Mouse (Mus musculus): Measurements from ENCODE around the gene Ebf1. TPM values are rescaled to one million over a fixed set of nuclear protein-coding genes. Genes with fewer than 3 reads are reported as not detected.

Gene Ebf1
- total and polyA plus RNA-seq, 2 experiments from 2014 or later: 8.1 to 10.4 TPM

DNA sequence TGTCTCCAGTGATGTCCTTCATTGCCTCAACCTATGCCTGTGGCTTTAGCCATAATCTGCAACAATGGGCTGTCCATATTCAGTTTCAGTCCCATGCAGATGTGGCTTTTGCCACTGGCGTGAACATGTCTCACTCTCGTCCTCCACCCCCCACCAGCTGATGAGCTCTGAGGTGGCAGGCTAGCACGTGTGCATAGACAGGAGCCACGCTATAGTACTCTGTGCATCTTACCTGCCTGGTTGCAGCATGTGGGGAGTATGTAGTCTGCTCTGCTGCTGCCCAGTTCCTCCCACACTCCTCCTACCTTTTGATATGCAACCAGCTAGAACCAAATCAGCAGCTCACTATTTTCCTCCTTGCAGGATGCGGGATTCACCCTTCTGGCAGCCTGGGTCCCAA lies 408.9 kb downstream of the Ebf1 start:
- 84% methylated on average over 5 of the region's 5 CpGs for WGBS
- TF ChIP-seq EP300 (IDR thresholded peaks at IDR 0.05; ENCODE audit: low read depth) (no peak), CTCF (IDR thresholded peaks at IDR 0.05; ENCODE audit: low read depth) (no peak)
- no peaks in the 10 kb centered on the region for H3K27me3 ChIP-seq (ENCODE audit: control insufficient read depth, insufficient read depth, low read length)
- no peak for DNase-seq (ENCODE audit: low spot score)
- ATAC-seq (ENCODE audit: insufficient read depth, low read depth): no peak
- no peaks in the 10 kb centered on the region for H3K4me1 ChIP-seq (ENCODE audit: control insufficient read depth, insufficient read depth)
- H3K9ac ChIP-seq (replicated peaks; ENCODE audit: low read depth, low read length): no peak overlapping the region
- H3K27ac ChIP-seq (ENCODE audit: low read depth): no peak overlapping the region
- no peak overlapping the region for H3K4me2 ChIP-seq (ENCODE audit: low read depth, low read length)
- no peaks in the 10 kb centered on the region for H3K9me3 ChIP-seq (replicated peaks; ENCODE audit: control insufficient read depth, low read length)
- no peak overlapping the region for H3K4me3 ChIP-seq (ENCODE audit: low read depth, low read length)
- no peaks in the 10 kb centered on the region for H3K36me3 ChIP-seq (replicated peaks; ENCODE audit: control insufficient read depth, insufficient read depth, low read length)

DNA sequence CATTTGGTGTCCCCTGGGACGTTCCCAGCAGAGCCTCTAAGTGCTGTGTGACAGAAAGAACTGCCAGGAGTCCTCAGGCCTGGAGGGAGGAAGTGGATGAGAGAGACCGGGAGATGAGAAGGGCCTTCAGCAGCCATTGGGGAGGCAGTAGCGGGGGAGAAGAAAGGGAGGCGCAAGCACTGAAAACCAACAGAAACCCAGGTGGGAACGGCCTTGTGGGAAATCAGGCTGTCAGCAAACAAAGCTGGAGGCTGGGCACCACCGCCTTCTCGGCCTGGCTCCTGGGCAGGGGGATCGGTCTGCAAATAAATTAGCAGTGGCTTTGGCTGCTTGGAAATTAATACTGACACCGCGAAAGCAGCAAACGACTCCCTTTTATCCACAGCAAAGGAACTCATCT lies 409.6 kb downstream of the Ebf1 start:
- H3K27ac ChIP-seq (ENCODE audit: low read depth): no peak overlapping the region
- H3K36me3 ChIP-seq (replicated peaks; ENCODE audit: control insufficient read depth, insufficient read depth, low read length): no peaks in the 10 kb centered on the region
- TF ChIP-seq EP300 (IDR thresholded peaks at IDR 0.05; ENCODE audit: low read depth) (no peak), CTCF (IDR thresholded peaks at IDR 0.05; ENCODE audit: low read depth) (no peak)
- H3K9ac ChIP-seq (replicated peaks; ENCODE audit: low read depth, low read length): no peak overlapping the region
- no peak for ATAC-seq (ENCODE audit: insufficient read depth, low read depth)
- H3K4me2 ChIP-seq (ENCODE audit: low read depth, low read length): no peak overlapping the region
- H3K27me3 ChIP-seq (ENCODE audit: control insufficient read depth, insufficient read depth, low read length): no peaks in the 10 kb centered on the region
- H3K4me1 ChIP-seq (ENCODE audit: control insufficient read depth, insufficient read depth): no peaks in the 10 kb centered on the region
- DNase-seq (ENCODE audit: low spot score): no peak
- H3K9me3 ChIP-seq (replicated peaks; ENCODE audit: control insufficient read depth, low read length): no peaks in the 10 kb centered on the region
- H3K4me3 ChIP-seq (ENCODE audit: low read depth, low read length): no peak overlapping the region
- 25% methylated on average over 11 of the region's 11 CpGs for WGBS

GRCm38 (mm10) chr11:45027076-45027475 lies 410.0 kb downstream of the Ebf1 start:
- WGBS: 58% methylated on average over 7 of the region's 7 CpGs
- no peak overlapping the region for H3K4me3 ChIP-seq (ENCODE audit: low read depth, low read length)
- H3K4me2 ChIP-seq (ENCODE audit: low read depth, low read length): no peak overlapping the region
- H3K9ac ChIP-seq (replicated peaks; ENCODE audit: low read depth, low read length): no peak overlapping the region
- DNase-seq (ENCODE audit: low spot score): no peak
- no peak for ATAC-seq (ENCODE audit: insufficient read depth, low read depth)
- H3K27me3 ChIP-seq (ENCODE audit: control insufficient read depth, insufficient read depth, low read length): no peaks in the 10 kb centered on the region
- H3K27ac ChIP-seq (ENCODE audit: low read depth): no peak overlapping the region
- H3K36me3 ChIP-seq (replicated peaks; ENCODE audit: control insufficient read depth, insufficient read depth, low read length): no peaks in the 10 kb centered on the region
- H3K4me1 ChIP-seq (ENCODE audit: control insufficient read depth, insufficient read depth): no peaks in the 10 kb centered on the region
- TF ChIP-seq EP300 (IDR thresholded peaks at IDR 0.05; ENCODE audit: low read depth) (no peak), CTCF (IDR thresholded peaks at IDR 0.05; ENCODE audit: low read depth) (no peak)
- H3K9me3 ChIP-seq (replicated peaks; ENCODE audit: control insufficient read depth, low read length): no peaks in the 10 kb centered on the region

GRCm38 (mm10) chr11:45055744-45056610 lies 438.9 kb downstream of the Ebf1 start:
- TF ChIP-seq EP300 (IDR thresholded peaks at IDR 0.05; ENCODE audit: low read depth): no peak
- WGBS: 83% methylated on average over 7 of the region's 7 CpGs

More at GRCm38 (mm10) chr11:45055744-45056610, 438.9 kb downstream of the Ebf1 start:
- Histone ChIP-seq H3K4me1 (ENCODE audit: control insufficient read depth, insufficient read depth) (no peaks in the 10 kb centered on the region), H3K36me3 (replicated peaks; ENCODE audit: control insufficient read depth, insufficient read depth, low read length) (no peaks in the 10 kb centered on the region), H3K27ac (ENCODE audit: low read depth) (no peak overlapping the region), H3K27me3 (ENCODE audit: control insufficient read depth, insufficient read depth, low read length) (no peaks in the 10 kb centered on the region), H3K4me2 (ENCODE audit: low read depth, low read length) (no peak overlapping the region), H3K9ac (replicated peaks; ENCODE audit: low read depth, low read length) (no peak overlapping the region), H3K9me3 (replicated peaks; ENCODE audit: control insufficient read depth, low read length) (no peaks in the 10 kb centered on the region), H3K4me3 (ENCODE audit: low read depth, low read length) (no peak overlapping the region)
- DNase-seq (ENCODE audit: low spot score) (no peak), ATAC-seq (ENCODE audit: insufficient read depth, low read depth) (no peak)

Other genes with a start within 250 kb of the Ebf1 start
- gene Il12b, start 217.3 kb upstream of the Ebf1 start, total RNA-seq (2014; rRNA removed; ENCODE audit: low replicate concordance): not detected in 2 replicates
- not detected in 2 replicates for gene Il12b, start 217.3 kb upstream of the Ebf1 start, polyA plus RNA-seq (2015; fragmentation: Nextera tagmentation; extraction: Ambion mirVana)
- gene Ublcp1, start 146.8 kb upstream of the Ebf1 start, total RNA-seq (2014; rRNA removed; ENCODE audit: low replicate concordance): 15.0 and 16.2 TPM in 2 replicates
- gene Ublcp1, start 146.8 kb upstream of the Ebf1 start, polyA plus RNA-seq (2015; fragmentation: Nextera tagmentation; extraction: Ambion mirVana): 45.0 and 46.1 TPM in 2 replicates
- 35.4 and 38.1 TPM in 2 replicates for gene Rnf145, start 98.4 kb upstream of the Ebf1 start, total RNA-seq (2014; rRNA removed; ENCODE audit: low replicate concordance)
- gene Rnf145, start 98.4 kb upstream of the Ebf1 start, polyA plus RNA-seq (2015; fragmentation: Nextera tagmentation; extraction: Ambion mirVana): 23.3 and 28.1 TPM in 2 replicates